Comparison of ENCODE assay signal across 8 mouse cellular contexts in genomic region chr16:33922111-33923000, GRCm38 (mm10). TPM values are rescaled to one million over a fixed set of nuclear protein-coding genes. Genes with fewer than 3 reads are reported as not detected.
A peak's percentile ranks its signal among the peaks of the same experiment; 100 is the strongest.
DNase-seq lines count a peak whose midpoint lies in the region; ATAC-seq lines count a peak whose summit lies in the region.

No protein-coding gene starts in this region.

- peaks cover 22% of the 10 kb centered on the region for H3K4me1 ChIP-seq in neural tube, embryonic 13.5 days (replicated peaks)
- H3K4me1 ChIP-seq in intestine, embryonic 14.5 days (replicated peaks; ENCODE audit: control insufficient read depth, insufficient read depth, low read length) = peaks cover 29% of the 10 kb centered on the region
- H3K4me1 ChIP-seq in liver, embryonic 13.5 days (replicated peaks) = peaks cover 42% of the 10 kb centered on the region

- no peaks in the 10 kb centered on the region for H3K9me3 ChIP-seq in neural tube, embryonic 13.5 days
- H3K9me3 ChIP-seq in intestine, embryonic 14.5 days (ENCODE audit: control insufficient read depth, low read length) = no peaks in the 10 kb centered on the region
- H3K9me3 ChIP-seq in liver, embryonic 13.5 days (replicated peaks) = no peaks in the 10 kb centered on the region

- whole genome bisulfite sequencing in neural tube, embryonic 13.5 days = 35% methylated on average over 18 of the region's 18 CpGs
- 22% methylated on average over 18 of the region's 18 CpGs for WGBS in intestine, embryonic 14.5 days
- WGBS in liver, embryonic 13.5 days (ENCODE audit: insufficient replicate concordance) = 12% methylated on average over 18 of the region's 18 CpGs

- no peak overlapping the region for H3K4me3 ChIP-seq in neural tube, embryonic 13.5 days
- H3K4me3 ChIP-seq in intestine, embryonic 14.5 days (ENCODE audit: low read depth, low read length) = no peak overlapping the region
- no peak overlapping the region for H3K4me3 ChIP-seq in liver, embryonic 13.5 days (replicated peaks)

- no peaks in the 10 kb centered on the region for H3K36me3 ChIP-seq in neural tube, embryonic 13.5 days
- peaks cover 10% of the 10 kb centered on the region; the same call in 1 of the 2 replicates for H3K36me3 ChIP-seq in intestine, embryonic 14.5 days (ENCODE audit: control insufficient read depth, insufficient read depth, low read length)
- peaks cover 4% of the 10 kb centered on the region; the same call in 1 of the 2 replicates for H3K36me3 ChIP-seq in liver, embryonic 13.5 days

- peak; percentile 72 to 75 for DNase-seq in cerebellum, postnatal 10 days
- no peak for DNase-seq in cerebellum, adult 9-11 months
- DNase-seq in neural tube, embryonic 10.5 days (ENCODE audit: extremely low spot score, low spot score) = no peak
- no peak for DNase-seq in intestine, embryonic 14.5 days (ENCODE audit: low spot score)
- peak; percentile 22 for DNase-seq in liver, embryonic 13.5 days
- peak; percentile 40 for DNase-seq in telencephalon, adult 2 months (ENCODE audit: low read depth, low spot score)
- no peak for DNase-seq in ovary, postnatal 10 days (ENCODE audit: low spot score)

- H3K27ac ChIP-seq in neural tube, embryonic 13.5 days (replicated peaks) = peak overlapping the region; percentile 53; the same call in 1 of the 2 replicates
- peak overlapping the region; percentile 43 for H3K27ac ChIP-seq in intestine, embryonic 14.5 days (ENCODE audit: low read depth)
- H3K27ac ChIP-seq in liver, embryonic 13.5 days = peak overlapping the region; percentile 67

- ATAC-seq in neural tube, embryonic 13.5 days (ENCODE audit: low read depth) = peak; percentile 63; the same call in 1 of the 2 replicates
- ATAC-seq in intestine, embryonic 14.5 days (replicated peaks; ENCODE audit: low FRiP score, low TSS enrichment, low read depth) = peak; percentile 55; the same call in 1 of the 2 replicates
- peak; percentile 59 for ATAC-seq in liver, embryonic 13.5 days (ENCODE audit: low read depth)

- no peaks in the 10 kb centered on the region for H3K27me3 ChIP-seq in neural tube, embryonic 13.5 days
- no peaks in the 10 kb centered on the region for H3K27me3 ChIP-seq in intestine, embryonic 14.5 days (replicated peaks; ENCODE audit: control insufficient read depth, insufficient read depth, low read length)
- no peaks in the 10 kb centered on the region for H3K27me3 ChIP-seq in liver, embryonic 13.5 days

- H3K9ac ChIP-seq in neural tube, embryonic 13.5 days = no peak overlapping the region
- no peak overlapping the region for H3K9ac ChIP-seq in intestine, embryonic 14.5 days (ENCODE audit: low read length)
- H3K9ac ChIP-seq in liver, embryonic 13.5 days = 0 out of 2 replicates have a peak overlapping the region, but pooled peaks have one; percentile 18

- H3K4me2 ChIP-seq in neural tube, embryonic 13.5 days = no peak overlapping the region
- H3K4me2 ChIP-seq in intestine, embryonic 14.5 days (ENCODE audit: low read length) = no peak overlapping the region
- peak overlapping the region; percentile 42 for H3K4me2 ChIP-seq in liver, embryonic 13.5 days

RNA-seq across cellular contexts. Expression of gene Umps, which starts 44.5 kb away (rescaled TPM):
- polyA plus RNA-seq in neural tube, embryonic 13.5 days (2015; fragmentation: Nextera tagmentation; extraction: Ambion mirVana) = 20.4 and 23.0 TPM in 2 replicates
- polyA plus RNA-seq in intestine, embryonic 14.5 days (2014; fragmentation: Nextera tagmentation; extraction: Ambion mirVana) = 71.5 and 76.5 TPM in 2 replicates
- polyA plus RNA-seq in liver, embryonic 13.5 days (2015; fragmentation: Nextera tagmentation; extraction: Ambion mirVana) = 51.1 and 58.1 TPM in 2 replicates

Comparison
In these comparisons a context has a peak if more than half of its experiments do, and no peak if none do; other contexts are left out.
1. DNase-seq: peak in cerebellum, postnatal 10 days (2 of 2), liver, embryonic 13.5 days (single experiment) and telencephalon, adult 2 months (single experiment); none in cerebellum, adult 9-11 months (single experiment), neural tube, embryonic 10.5 days (single experiment), intestine, embryonic 14.5 days (single experiment) and ovary, postnatal 10 days (single experiment).
2. Peak in every context shown above with its lines, with median percentiles within 50 percentile points of each other: ATAC-seq and H3K27ac ChIP-seq.